ENCODE assay signal across 19 mouse cellular contexts in genomic region chr1:184117991-184118390, GRCm38 (mm10).
DNase-seq lines count a peak whose midpoint lies in the region; ATAC-seq and TF ChIP-seq lines count a peak whose summit lies in the region.
"Had no signal": no experiment of that assay in that cellular context is flagged by ENCODE, and none has a peak within 500 bp of the region (broad histone marks: within the 10 kb centered on the region; RNA-seq: fewer than 3 reads in every experiment).

No protein-coding gene starts in this region.

- H3K9me3 ChIP-seq in midbrain, embryonic 13.5 days, result no peaks in the 10 kb centered on the region
- H3K9me3 ChIP-seq: embryonic facial prominence, embryonic 13.5 days; heart, embryonic 15.5 days; limb, embryonic 12.5 days had no signal

- TF ChIP-seq POLR2A in thymus, adult 2 months (IDR thresholded peaks at IDR 0.05; ENCODE audit: control insufficient read depth, extremely low read depth, insufficient read depth, low read length, poor library complexity), result no peak

- peaks cover 29% of the 10 kb centered on the region for H3K4me1 ChIP-seq in thymus, adult 2 months (replicated peaks; ENCODE audit: control insufficient read depth, insufficient read depth, low read length)
- H3K4me1 ChIP-seq in midbrain, embryonic 13.5 days (replicated peaks), result no peaks in the 10 kb centered on the region
- H3K4me1 ChIP-seq: heart, embryonic 15.5 days had no signal

- H3K27ac ChIP-seq in thymus, adult 2 months (ENCODE audit: control insufficient read depth, insufficient read depth, low read length), result peak overlapping the region; percentile 95
- no peak overlapping the region for H3K27ac ChIP-seq in midbrain, embryonic 13.5 days
- H3K27ac ChIP-seq: heart, adult 2 months; heart, embryonic 15.5 days had no signal

- DNase-seq in spleen, postnatal 36 days (ENCODE audit: low spot score in 2 of 2), result peak; percentile 5 to 15
- DNase-seq in spleen, adult 18-20 months, result no peak
- peak; percentile 79 for DNase-seq in induced T-regulatory cell, adult 2 months (ENCODE audit: low read depth)
- peak; percentile 81 for DNase-seq in thymus, adult 2 months
- DNase-seq in urinary bladder, postnatal 10 days (ENCODE audit: low spot score), result no peak
- no peak for DNase-seq in kidney, adult 18-20 months
- DNase-seq in liver, result no peak
- DNase-seq: cerebellum, adult 9-11 months; kidney, adult 9 months; kidney, postnatal 36 days; liver, postnatal 0 days; right cerebral cortex, postnatal 25 days had no signal

- no peak overlapping the region for H3K4me3 ChIP-seq in thymus, adult 2 months (ENCODE audit: control insufficient read depth, insufficient read depth, low read length)
- no peak overlapping the region for H3K4me3 ChIP-seq in midbrain, embryonic 13.5 days (replicated peaks)
- H3K4me3 ChIP-seq: embryonic facial prominence, embryonic 13.5 days; heart, adult 2 months; heart, embryonic 15.5 days; limb, embryonic 12.5 days; megakaryocyte, embryonic 14.5 days had no signal

- H3K9ac ChIP-seq in midbrain, embryonic 13.5 days (replicated peaks), result no peak overlapping the region
- H3K9ac ChIP-seq: embryonic facial prominence, embryonic 13.5 days; heart, embryonic 15.5 days; limb, embryonic 12.5 days; liver, postnatal 0 days had no signal

- no peak for ATAC-seq in midbrain, embryonic 13.5 days
- ATAC-seq: forebrain, embryonic 16.5 days; liver, postnatal 0 days had no signal

- no peaks in the 10 kb centered on the region for H3K27me3 ChIP-seq in thymus, adult 2 months (ENCODE audit: control insufficient read depth, insufficient read depth, low read length)
- no peaks in the 10 kb centered on the region for H3K27me3 ChIP-seq in midbrain, embryonic 13.5 days
- H3K27me3 ChIP-seq: embryonic facial prominence, embryonic 13.5 days; heart, embryonic 15.5 days; limb, embryonic 12.5 days had no signal

- WGBS in thymus, adult 2 months, result 4% methylated on average over 2 of the region's 2 CpGs
- 84% methylated on average over 2 of the region's 2 CpGs for WGBS in midbrain, embryonic 13.5 days

- H3K36me3 ChIP-seq in thymus, adult 2 months (ENCODE audit: control insufficient read depth, insufficient read depth, low read length), result no peaks in the 10 kb centered on the region
- H3K36me3 ChIP-seq in midbrain, embryonic 13.5 days, result no peaks in the 10 kb centered on the region
- H3K36me3 ChIP-seq: embryonic facial prominence, embryonic 13.5 days; heart, embryonic 15.5 days; limb, embryonic 12.5 days had no signal

- H3K4me2 ChIP-seq in midbrain, embryonic 13.5 days (replicated peaks), result no peak overlapping the region
- H3K4me2 ChIP-seq: embryonic facial prominence, embryonic 13.5 days; heart, embryonic 15.5 days; limb, embryonic 12.5 days had no signal

- no peak for TF ChIP-seq CTCF in thymus, adult 2 months (IDR thresholded peaks at IDR 0.05; ENCODE audit: borderline replicate concordance, control insufficient read depth, extremely low read depth, insufficient read depth, low read length, poor library complexity)

Comparison
In these comparisons a context has a peak if more than half of its experiments do, and no peak if none do; other contexts are left out.
1. DNase-seq: peak in spleen, postnatal 36 days (2 of 2), induced T-regulatory cell, adult 2 months (single experiment) and thymus, adult 2 months (single experiment); none in spleen, adult 18-20 months (0 of 2), urinary bladder, postnatal 10 days (single experiment), kidney, adult 18-20 months (single experiment) and liver (single experiment).